Mouse (Mus musculus) forebrain, embryonic 14.5 days (tissue): ENCODE measurements around the gene Sept9. TPM values are rescaled to one million over a fixed set of nuclear protein-coding genes. Genes with fewer than 3 reads are reported as not detected.

Source experiments
- ATAC-seq: fragments of 200-750 bp; cut with Nextera tagmentation; 2 replicates; pipeline ENCODE4 v1.8.0; 2017; ENCODE audit warnings: mild to moderate bottlenecking, moderate library complexity
- DNase-seq: peaks from one replicate; pipeline ENCODE4 v3.0.0-alpha.2; 2015; ENCODE audit warnings: low spot score
- H3K27ac ChIP-seq: fragments of 300-500 bp; sonication (generic); 2 replicates; pipeline ENCODE4 v1.5.1; 2014; ENCODE audit warnings: low read depth, mild to moderate bottlenecking, control low read depth, low read length, moderate library complexity
- H3K27me3 ChIP-seq: fragments of 300-500 bp; sonication (generic); replicated peaks from 2 replicates; pipeline ENCODE4 v1.6.1; 2014; ENCODE audit warnings: low read length, control low read depth, mixed read lengths; ENCODE audit not compliant: control insufficient read depth, insufficient read depth
- H3K36me3 ChIP-seq: fragments of 300-500 bp; sonication (generic); 2 replicates; pipeline ENCODE4 v1.6.1; 2014; ENCODE audit warnings: low read length, control low read depth; ENCODE audit not compliant: control insufficient read depth, insufficient read depth
- H3K4me1 ChIP-seq: fragments of 300-500 bp; sonication (generic); 2 replicates; pipeline ENCODE4 v1.6.1; 2014; ENCODE audit warnings: antibody characterized with exemption, low read length, control low read depth; ENCODE audit not compliant: control insufficient read depth, insufficient read depth
- H3K4me2 ChIP-seq: fragments of 300-500 bp; sonication (generic); 2 replicates; pipeline ENCODE4 v1.6.1; 2014; ENCODE audit warnings: mild to moderate bottlenecking, control low read depth, low read length
- H3K4me3 ChIP-seq: fragments of 300-500 bp; sonication (generic); 2 replicates; pipeline ENCODE4 v1.5.1; 2014; ENCODE audit warnings: low read depth, low read length, control low read depth
- H3K9ac ChIP-seq: fragments of 300-500 bp; sonication (generic); 2 replicates; pipeline ENCODE4 v1.6.1; 2014; ENCODE audit warnings: mild to moderate bottlenecking, low read length, control low read depth, moderate library complexity
- H3K9me3 ChIP-seq: fragments of 300-500 bp; sonication (generic); replicated peaks from 2 replicates; pipeline ENCODE4 v1.6.1; 2016; ENCODE audit warnings: low read length, control low read depth, mixed read lengths; ENCODE audit not compliant: control insufficient read depth
- WGBS: fragments of 180-500 bp; shearing (Covaris S2); extraction: QIAGEN DNeasy Blood & Tissue Kit; methylation state at CpG from one replicate; pipeline ENCODE4 v1.1.7; 2014; 5-methylcytosine and 5-hydroxymethylcytosine counted together
- polyA plus RNA-seq: library from polyadenylated mRNA; unstranded; fragments of >200 nt; fragmentation: Nextera tagmentation; extraction: Ambion mirVana; gene quantifications from 2 replicates; pipeline ENCODE4 v1.2.1, GENCODE M21; 2014

Gene Sept9
- polyA plus RNA-seq, 1 experiment from 2014 or later = 113 TPM

- Histone ChIP-seq H3K36me3 (peaks cover 43% of the 10 kb centered on the region), H3K4me3 (no peak overlapping the region), H3K9ac (no peak overlapping the region), H3K4me1 (no peaks in the 10 kb centered on the region), H3K27ac (no peak overlapping the region), H3K4me2 (no peak overlapping the region), H3K9me3 (no peaks in the 10 kb centered on the region), H3K27me3 (no peaks in the 10 kb centered on the region)
- 78% methylated on average over 13 of the region's 13 CpGs for WGBS
- DNase-seq (no peak), ATAC-seq (no peak)
These were observed 40.1 kb upstream of the Sept9 start for GRCm38 (mm10) chr11:117159257-117159945.

DNA sequence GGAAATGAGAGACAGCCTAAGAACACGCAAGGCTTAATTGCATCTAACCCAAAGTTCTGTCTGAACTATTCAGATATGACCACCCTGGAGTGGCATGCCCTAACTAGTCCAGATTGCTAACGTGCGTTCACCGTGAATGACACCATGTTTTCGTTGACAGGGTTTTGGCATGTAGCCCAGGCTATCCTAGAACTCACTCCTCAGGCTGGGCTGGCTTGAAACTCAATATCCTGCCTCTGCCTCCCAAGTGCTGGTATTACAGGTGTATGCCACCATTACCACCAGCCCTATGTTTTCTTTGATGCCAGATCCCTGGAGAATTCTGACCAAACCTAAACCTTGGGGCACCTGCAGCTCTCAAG, 39.5 kb upstream of the Sept9 start:
- WGBS = 45% methylated on average over 5 of the region's 5 CpGs
- H3K4me1 ChIP-seq = no peaks in the 10 kb centered on the region
- no peak overlapping the region for H3K4me3 ChIP-seq
- H3K36me3 ChIP-seq = peaks cover 37% of the 10 kb centered on the region
- peak; percentile 42 for DNase-seq
- no peak overlapping the region for H3K4me2 ChIP-seq
- no peak for ATAC-seq
- H3K9me3 ChIP-seq = no peaks in the 10 kb centered on the region
- no peak overlapping the region for H3K9ac ChIP-seq
- no peak overlapping the region for H3K27ac ChIP-seq
- H3K27me3 ChIP-seq = no peaks in the 10 kb centered on the region

DNA sequence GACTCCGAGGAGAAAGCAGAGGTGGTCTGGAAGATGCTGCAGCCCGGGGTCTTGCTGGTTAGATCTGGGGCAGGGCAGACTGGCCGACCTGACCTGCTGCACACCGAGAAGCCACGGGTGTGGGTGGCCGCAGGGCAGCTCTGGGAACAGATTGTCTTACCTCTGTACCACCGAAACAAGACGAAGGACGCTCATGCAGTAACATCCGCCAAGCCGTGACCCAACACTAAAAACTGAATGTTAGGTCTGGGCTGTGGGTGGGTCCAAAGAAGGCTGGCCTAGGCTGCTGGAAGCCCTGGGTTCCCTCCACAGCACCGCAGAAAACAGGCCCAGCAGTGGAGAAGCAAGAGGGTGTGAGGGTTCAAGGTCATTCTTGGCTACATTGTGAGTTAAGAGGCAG, 38.7 kb upstream of the Sept9 start:
- no peak overlapping the region for H3K27ac ChIP-seq
- H3K27me3 ChIP-seq = no peaks in the 10 kb centered on the region
- no peak overlapping the region for H3K4me2 ChIP-seq
- ATAC-seq (no peak), DNase-seq (no peak)
- H3K4me1 ChIP-seq = no peaks in the 10 kb centered on the region
- H3K9me3 ChIP-seq = no peaks in the 10 kb centered on the region
- no peak overlapping the region for H3K4me3 ChIP-seq
- H3K9ac ChIP-seq = no peak overlapping the region
- H3K36me3 ChIP-seq = peaks cover 29% of the 10 kb centered on the region
- 93% methylated on average over 12 of the region's 12 CpGs for WGBS

DNA sequence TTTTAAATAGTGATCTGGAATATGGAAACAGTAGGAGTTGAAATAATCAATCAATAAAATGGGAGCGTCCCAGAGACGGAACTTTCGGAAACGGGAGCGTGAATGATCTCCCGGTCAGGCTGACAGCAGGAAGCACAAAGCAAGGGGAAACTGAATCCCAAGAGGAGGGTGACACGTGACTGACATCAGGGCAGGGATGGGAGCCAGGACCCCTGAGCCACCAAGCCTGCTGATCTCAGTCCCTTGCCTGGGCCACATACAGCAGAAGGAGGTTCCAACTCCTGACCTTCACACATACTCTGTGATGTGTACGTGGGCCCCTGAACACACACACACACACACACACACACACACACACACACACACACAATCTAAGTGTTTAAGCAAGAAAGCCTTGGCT, 37.9 kb upstream of the Sept9 start:
- Histone ChIP-seq H3K4me3 (no peak overlapping the region), H3K9me3 (no peaks in the 10 kb centered on the region), H3K4me2 (no peak overlapping the region), H3K36me3 (peaks cover 23% of the 10 kb centered on the region), H3K4me1 (no peaks in the 10 kb centered on the region), H3K27ac (no peak overlapping the region), H3K27me3 (no peaks in the 10 kb centered on the region), H3K9ac (no peak overlapping the region)
- ATAC-seq (no peak), DNase-seq (no peak)
- WGBS = 83% methylated on average over 8 of the region's 8 CpGs

GRCm38 (mm10) chr11:117163098-117163497, 36.4 kb upstream of the Sept9 start:
- 70% methylated on average over 9 of the region's 9 CpGs for WGBS
- Histone ChIP-seq H3K4me1 (no peaks in the 10 kb centered on the region), H3K4me3 (no peak overlapping the region)

DNA sequence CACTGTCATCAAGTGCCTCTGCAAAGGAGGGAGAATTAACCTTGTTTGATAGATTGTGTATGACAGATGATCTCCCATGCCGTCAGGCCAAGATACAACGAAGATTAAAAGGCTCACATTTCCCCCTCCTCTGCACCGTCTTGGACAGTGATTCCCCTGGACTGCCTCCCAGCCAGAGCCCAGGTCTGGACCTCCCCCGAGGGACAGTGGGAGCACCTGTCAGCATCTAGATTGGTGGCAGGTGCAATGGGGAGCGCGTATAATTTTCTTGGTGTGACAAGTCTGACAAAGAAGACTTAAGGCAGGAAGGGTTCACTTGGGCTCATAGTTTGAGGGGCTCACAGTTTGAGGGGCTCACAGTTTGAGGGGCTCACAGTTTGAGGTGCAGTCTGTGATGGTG, 35.7 kb upstream of the Sept9 start:
- Histone ChIP-seq H3K4me3 (no peak overlapping the region), H3K36me3 (peaks cover 12% of the 10 kb centered on the region), H3K27ac (no peak overlapping the region), H3K27me3 (no peaks in the 10 kb centered on the region), H3K9ac (no peak overlapping the region), H3K4me2 (no peak overlapping the region), H3K4me1 (no peaks in the 10 kb centered on the region; the same call in 1 of the 2 replicates), H3K9me3 (no peaks in the 10 kb centered on the region)
- 92% methylated on average over 6 of the region's 6 CpGs for WGBS
- DNase-seq (no peak), ATAC-seq (no peak)

More at GRCm38 (mm10) chr11:117163098-117163497, 36.4 kb upstream of the Sept9 start:
- Histone ChIP-seq H3K27me3 (no peaks in the 10 kb centered on the region), H3K27ac (no peak overlapping the region), H3K9ac (no peak overlapping the region), H3K9me3 (no peaks in the 10 kb centered on the region), H3K36me3 (peaks cover 17% of the 10 kb centered on the region), H3K4me2 (no peak overlapping the region)
- DNase-seq (no peak), ATAC-seq (no peak)

GRCm38 (mm10) chr11:117168278-117169087, 31.0 kb upstream of the Sept9 start:
- ATAC-seq (no peak), DNase-seq (peak; percentile 34)
- H3K4me3 ChIP-seq = no peak overlapping the region

DNA sequence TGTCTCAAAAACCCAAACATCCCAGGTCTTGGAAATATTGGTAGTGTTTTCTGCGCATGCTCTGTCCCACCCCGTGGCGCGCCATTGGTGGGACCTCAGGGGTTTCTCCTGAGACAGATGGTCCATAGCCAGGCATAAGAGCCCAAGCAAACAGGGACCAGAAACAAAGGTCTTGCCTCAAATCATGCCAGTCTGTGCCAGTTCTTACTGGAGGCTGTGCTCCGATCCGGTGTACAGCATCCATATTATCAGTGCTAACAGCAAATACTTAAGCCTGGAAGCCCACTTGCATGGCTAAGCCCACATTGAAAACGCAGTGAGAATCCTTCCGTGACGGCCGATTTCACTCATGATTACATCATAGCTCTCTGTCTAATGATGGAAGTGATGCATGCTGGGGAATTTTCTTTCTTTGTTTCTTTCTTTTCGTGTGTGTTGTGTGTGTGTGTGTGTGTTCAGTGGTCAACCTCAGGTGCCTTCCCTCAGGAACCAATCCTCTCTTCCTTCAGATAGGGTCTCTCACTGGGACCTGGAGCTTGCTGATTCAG, 30.3 kb upstream of the Sept9 start:
- H3K4me3 ChIP-seq = no peak overlapping the region
- peaks cover 1% of the 10 kb centered on the region for H3K4me1 ChIP-seq
- H3K4me2 ChIP-seq = no peak overlapping the region
- no peaks in the 10 kb centered on the region for H3K27me3 ChIP-seq
- H3K36me3 ChIP-seq = no peaks in the 10 kb centered on the region
- WGBS = 66% methylated on average over 11 of the region's 11 CpGs
- H3K27ac ChIP-seq = peak overlapping the region; percentile 63
- H3K9ac ChIP-seq = no peak overlapping the region
- no peak for ATAC-seq
- no peaks in the 10 kb centered on the region for H3K9me3 ChIP-seq
- peak; percentile 61 for DNase-seq

More at GRCm38 (mm10) chr11:117168278-117169087, 31.0 kb upstream of the Sept9 start:
- no peaks in the 10 kb centered on the region for H3K27me3 ChIP-seq
- no peak overlapping the region for H3K4me2 ChIP-seq
- no peaks in the 10 kb centered on the region for H3K9me3 ChIP-seq
- H3K4me1 ChIP-seq = no peaks in the 10 kb centered on the region; the same call in 1 of the 2 replicates
- WGBS = 80% methylated on average over 20 of the region's 20 CpGs
- H3K27ac ChIP-seq = peak overlapping the region; percentile 63
- no peaks in the 10 kb centered on the region for H3K36me3 ChIP-seq
- no peak overlapping the region for H3K9ac ChIP-seq
